Mouse (Mus musculus): Measurements from ENCODE around the gene Insl6. TPM values are rescaled to one million over a fixed set of nuclear protein-coding genes. Genes with fewer than 3 reads are reported as not detected.

Insl6 gene
- polyA plus RNA-seq, 1 experiment from 2014 or later: 8.6 TPM

- Histone ChIP-seq H3K27me3 (ENCODE audit: control insufficient read depth, insufficient read depth, low read length) (no peaks in the 10 kb centered on the region), H3K9ac (ENCODE audit: low read depth, low read length) (no peak overlapping the region), H3K36me3 (ENCODE audit: control insufficient read depth, insufficient read depth, low read length) (no peaks in the 10 kb centered on the region), H3K4me1 (replicated peaks; ENCODE audit: control insufficient read depth, insufficient read depth, low read length) (no peaks in the 10 kb centered on the region), H3K4me2 (replicated peaks; ENCODE audit: low read depth, low read length) (no peak overlapping the region), H3K4me3 (ENCODE audit: low read depth, low read length) (no peak overlapping the region), H3K27ac (ENCODE audit: low read depth, low read length) (no peak overlapping the region), H3K9me3 (ENCODE audit: control insufficient read depth, low read length) (no peaks in the 10 kb centered on the region)
- no peak for ATAC-seq (ENCODE audit: low FRiP score)
- no peak for DNase-seq (ENCODE audit: low spot score)
- WGBS: 84% methylated on average over 4 of the region's 4 CpGs
Measured at GRCm38 (mm10) chr19:29341029-29341428, 15.9 kb upstream of the Insl6 start.

GRCm38 (mm10) chr19:29336624-29337023 is 11.5 kb upstream of the Insl6 start:
- no peaks in the 10 kb centered on the region for H3K9me3 ChIP-seq (ENCODE audit: control insufficient read depth, low read length)
- H3K27me3 ChIP-seq (ENCODE audit: control insufficient read depth, insufficient read depth, low read length): no peaks in the 10 kb centered on the region
- no peaks in the 10 kb centered on the region for H3K4me1 ChIP-seq (replicated peaks; ENCODE audit: control insufficient read depth, insufficient read depth, low read length)
- no peak overlapping the region for H3K4me2 ChIP-seq (replicated peaks; ENCODE audit: low read depth, low read length)
- H3K27ac ChIP-seq (ENCODE audit: low read depth, low read length): no peak overlapping the region
- DNase-seq (ENCODE audit: low spot score): no peak
- no peak overlapping the region for H3K4me3 ChIP-seq (ENCODE audit: low read depth, low read length)
- H3K36me3 ChIP-seq (ENCODE audit: control insufficient read depth, insufficient read depth, low read length): no peaks in the 10 kb centered on the region
- 84% methylated on average over 2 of the region's 2 CpGs for WGBS
- H3K9ac ChIP-seq (ENCODE audit: low read depth, low read length): no peak overlapping the region
- ATAC-seq (ENCODE audit: low FRiP score): no peak

- no peaks in the 10 kb centered on the region for H3K27me3 ChIP-seq (ENCODE audit: control insufficient read depth, insufficient read depth, low read length)
- H3K36me3 ChIP-seq (ENCODE audit: control insufficient read depth, insufficient read depth, low read length): no peaks in the 10 kb centered on the region
- WGBS: 3% methylated on average over 23 of the region's 23 CpGs
- peak within 1 kb of the TSS; percentile 38 for H3K4me3 ChIP-seq (ENCODE audit: low read depth, low read length)
- peak within 1 kb of the TSS; percentile 48 for H3K9ac ChIP-seq (ENCODE audit: low read depth, low read length)
- H3K4me1 ChIP-seq (replicated peaks; ENCODE audit: control insufficient read depth, insufficient read depth, low read length): no peaks in the 10 kb centered on the region
- peak; percentile 62 for DNase-seq (ENCODE audit: low spot score)
- H3K9me3 ChIP-seq (ENCODE audit: control insufficient read depth, low read length): no peaks in the 10 kb centered on the region
- ATAC-seq (ENCODE audit: low FRiP score): peak; percentile 60; the same call in 1 of the 2 replicates
- H3K4me2 ChIP-seq (replicated peaks; ENCODE audit: low read depth, low read length): peak within 1 kb of the TSS; percentile 59
- no peak within 1 kb of the TSS for H3K27ac ChIP-seq (ENCODE audit: low read depth, low read length)
Measured at GRCm38 (mm10) chr19:29334068-29334745, 9.1 kb upstream of the Insl6 start, which contains the start of gene Rln1. Rln1 (minus strand) TSS chr19:29334670.

- 80% methylated on average over 13 of the region's 13 CpGs for WGBS
- no peaks in the 10 kb centered on the region for H3K4me1 ChIP-seq (replicated peaks; ENCODE audit: control insufficient read depth, insufficient read depth, low read length)
- H3K27me3 ChIP-seq (ENCODE audit: control insufficient read depth, insufficient read depth, low read length): no peaks in the 10 kb centered on the region
- ATAC-seq (ENCODE audit: low FRiP score) (no peak), DNase-seq (ENCODE audit: low spot score) (no peak)
- H3K4me2 ChIP-seq (replicated peaks; ENCODE audit: low read depth, low read length): no peak overlapping the region
- no peaks in the 10 kb centered on the region for H3K9me3 ChIP-seq (ENCODE audit: control insufficient read depth, low read length)
- H3K9ac ChIP-seq (ENCODE audit: low read depth, low read length): no peak overlapping the region
- H3K27ac ChIP-seq (ENCODE audit: low read depth, low read length): no peak overlapping the region
- H3K4me3 ChIP-seq (ENCODE audit: low read depth, low read length): no peak overlapping the region
- H3K36me3 ChIP-seq (ENCODE audit: control insufficient read depth, insufficient read depth, low read length): no peaks in the 10 kb centered on the region
Measured at GRCm38 (mm10) chr19:29326822-29327552, 1.8 kb upstream of the Insl6 start.

- no peaks in the 10 kb centered on the region for H3K9me3 ChIP-seq (ENCODE audit: control insufficient read depth, low read length)
- no peak for ATAC-seq (ENCODE audit: low FRiP score)
- no peak for DNase-seq (ENCODE audit: low spot score)
- H3K4me2 ChIP-seq (replicated peaks; ENCODE audit: low read depth, low read length): no peak overlapping the region
- H3K4me3 ChIP-seq (ENCODE audit: low read depth, low read length): no peak overlapping the region
- 85% methylated on average over 4 of the region's 4 CpGs for WGBS
- no peaks in the 10 kb centered on the region for H3K27me3 ChIP-seq (ENCODE audit: control insufficient read depth, insufficient read depth, low read length)
- no peak overlapping the region for H3K9ac ChIP-seq (ENCODE audit: low read depth, low read length)
- no peak overlapping the region for H3K27ac ChIP-seq (ENCODE audit: low read depth, low read length)
- H3K4me1 ChIP-seq (replicated peaks; ENCODE audit: control insufficient read depth, insufficient read depth, low read length): no peaks in the 10 kb centered on the region
- no peaks in the 10 kb centered on the region for H3K36me3 ChIP-seq (ENCODE audit: control insufficient read depth, insufficient read depth, low read length)
Measured at GRCm38 (mm10) chr19:29326396-29326795, 1.2 kb upstream of the Insl6 start.

- Histone ChIP-seq H3K36me3 (ENCODE audit: control insufficient read depth, insufficient read depth, low read length) (no peaks in the 10 kb centered on the region), H3K4me3 (ENCODE audit: low read depth, low read length) (no peak overlapping the region), H3K27me3 (ENCODE audit: control insufficient read depth, insufficient read depth, low read length) (no peaks in the 10 kb centered on the region), H3K4me1 (replicated peaks; ENCODE audit: control insufficient read depth, insufficient read depth, low read length) (no peaks in the 10 kb centered on the region), H3K9me3 (ENCODE audit: control insufficient read depth, low read length) (no peaks in the 10 kb centered on the region), H3K4me2 (replicated peaks; ENCODE audit: low read depth, low read length) (peak overlapping the region; percentile 46; the same call in 1 of the 2 replicates), H3K9ac (ENCODE audit: low read depth, low read length) (no peak overlapping the region), H3K27ac (ENCODE audit: low read depth, low read length) (no peak overlapping the region)
- WGBS: 67% methylated on average over 9 of the region's 9 CpGs
- ATAC-seq (ENCODE audit: low FRiP score): no peak
- DNase-seq (ENCODE audit: low spot score): no peak
Measured at GRCm38 (mm10) chr19:29325852-29326180, 660 bp upstream of the Insl6 start.

- 77% methylated on average over 8 of the region's 8 CpGs for WGBS
- H3K9me3 ChIP-seq (ENCODE audit: control insufficient read depth, low read length): no peaks in the 10 kb centered on the region
Measured at GRCm38 (mm10) chr19:29323416-29324049, 1.6 kb downstream of the Insl6 start.

GRCm38 (mm10) chr19:29312661-29313060 is 12.5 kb downstream of the Insl6 start:
- Histone ChIP-seq H3K4me1 (replicated peaks; ENCODE audit: control insufficient read depth, insufficient read depth, low read length) (no peaks in the 10 kb centered on the region), H3K27ac (ENCODE audit: low read depth, low read length) (no peak overlapping the region), H3K36me3 (ENCODE audit: control insufficient read depth, insufficient read depth, low read length) (no peaks in the 10 kb centered on the region), H3K9me3 (ENCODE audit: control insufficient read depth, low read length) (no peaks in the 10 kb centered on the region; the same call in 1 of the 2 replicates), H3K4me2 (replicated peaks; ENCODE audit: low read depth, low read length) (no peak overlapping the region), H3K9ac (ENCODE audit: low read depth, low read length) (no peak overlapping the region), H3K27me3 (ENCODE audit: control insufficient read depth, insufficient read depth, low read length) (no peaks in the 10 kb centered on the region), H3K4me3 (ENCODE audit: low read depth, low read length) (no peak overlapping the region)
- 64% methylated on average over 7 of the region's 7 CpGs for WGBS
- DNase-seq (ENCODE audit: low spot score) (no peak), ATAC-seq (ENCODE audit: low FRiP score) (no peak)

More at GRCm38 (mm10) chr19:29323416-29324049, 1.6 kb downstream of the Insl6 start:
- Histone ChIP-seq H3K4me2 (replicated peaks; ENCODE audit: low read depth, low read length) (no peak overlapping the region), H3K36me3 (ENCODE audit: control insufficient read depth, insufficient read depth, low read length) (no peaks in the 10 kb centered on the region), H3K27me3 (ENCODE audit: control insufficient read depth, insufficient read depth, low read length) (no peaks in the 10 kb centered on the region), H3K9ac (ENCODE audit: low read depth, low read length) (no peak overlapping the region), H3K27ac (ENCODE audit: low read depth, low read length) (no peak overlapping the region), H3K4me3 (ENCODE audit: low read depth, low read length) (no peak overlapping the region), H3K4me1 (replicated peaks; ENCODE audit: control insufficient read depth, insufficient read depth, low read length) (no peaks in the 10 kb centered on the region)
- DNase-seq (ENCODE audit: low spot score): no peak
- ATAC-seq (ENCODE audit: low FRiP score): no peak

Data from hindbrain, embryonic 11.5 days (tissue).